Comparison of ENCODE assay signal across 8 mouse cellular contexts in the genomic region with DNA sequence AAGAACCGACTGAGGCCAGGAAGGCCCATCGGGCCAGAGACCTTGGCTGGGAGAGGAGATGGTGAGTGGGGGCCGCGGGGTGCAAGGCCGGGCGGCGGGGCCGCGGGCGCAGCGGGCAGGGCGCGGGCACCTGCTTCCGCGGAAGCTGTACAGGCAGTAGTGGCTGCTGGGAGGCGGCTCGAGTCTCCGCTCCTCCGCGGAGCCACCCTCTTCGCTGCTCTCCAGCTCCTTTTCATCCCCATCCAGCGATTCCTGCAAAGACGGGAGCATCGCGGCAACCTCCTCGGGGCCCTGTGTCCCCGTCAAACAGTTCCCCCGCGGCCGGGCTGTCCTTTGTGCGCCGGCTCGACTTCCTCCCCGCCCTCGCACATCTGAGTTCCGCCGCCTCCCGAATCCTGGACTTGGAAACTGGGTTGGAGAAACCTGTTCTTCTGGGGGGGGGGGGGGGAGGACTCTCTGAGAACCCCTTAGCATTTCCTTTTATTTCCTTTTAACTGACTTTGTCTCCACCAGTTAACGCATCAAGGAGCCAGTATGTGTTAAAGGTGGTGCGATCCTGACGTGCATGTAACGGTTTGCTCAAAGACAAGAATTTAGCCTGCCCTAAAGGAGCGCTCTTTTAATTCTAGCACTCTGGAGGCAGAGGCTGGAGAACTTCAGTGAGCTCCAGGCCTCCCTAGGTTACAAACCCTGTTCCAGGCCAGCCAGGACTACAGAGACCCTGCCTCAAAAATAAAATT. TPM values are rescaled to one million over a fixed set of nuclear protein-coding genes. Genes with fewer than 3 reads are reported as not detected.
DNase-seq lines count a peak whose midpoint lies in the region; ATAC-seq and TF ChIP-seq lines count a peak whose summit lies in the region.

Gene 5730455P16Rik (minus strand): TSS at position 323 of the 740 bp plus-strand sequence.

- H3K27me3 ChIP-seq in embryonic facial prominence, embryonic 13.5 days: no peaks in the 10 kb centered on the region
- no peaks in the 10 kb centered on the region for H3K27me3 ChIP-seq in heart, adult 2 months (ENCODE audit: control insufficient read depth, insufficient read depth, low read length)
- H3K27me3 ChIP-seq in limb, embryonic 14.5 days (ENCODE audit: control insufficient read depth, insufficient read depth, low read length): no peaks in the 10 kb centered on the region
- no peaks in the 10 kb centered on the region for H3K27me3 ChIP-seq in midbrain, embryonic 16.5 days (ENCODE audit: control insufficient read depth, insufficient read depth, low read depth, low read length)
- no peaks in the 10 kb centered on the region for H3K27me3 ChIP-seq in spleen, adult 2 months (ENCODE audit: control insufficient read depth, insufficient read depth, low read length)

- H3K79me2 ChIP-seq in heart, adult 2 months (replicated peaks; ENCODE audit: control insufficient read depth, insufficient read depth, low read length): no peaks in the 10 kb centered on the region

- H3K36me3 ChIP-seq in embryonic facial prominence, embryonic 13.5 days: peaks cover 26% of the 10 kb centered on the region
- peaks cover 5% of the 10 kb centered on the region; the same call in 1 of the 2 replicates for H3K36me3 ChIP-seq in heart, adult 2 months (ENCODE audit: control insufficient read depth, insufficient read depth, low read length)
- H3K36me3 ChIP-seq in limb, embryonic 14.5 days (ENCODE audit: control insufficient read depth, insufficient read depth, low read length): peaks cover 19% of the 10 kb centered on the region
- 0 out of 2 replicates have a peak, but pooled peaks cover 10% of the 10 kb centered on the region for H3K36me3 ChIP-seq in midbrain, embryonic 16.5 days (ENCODE audit: control insufficient read depth, insufficient read depth, low read length)
- H3K36me3 ChIP-seq in spleen, adult 2 months (ENCODE audit: control insufficient read depth, insufficient read depth, low read length): peaks cover 4% of the 10 kb centered on the region; the same call in 1 of the 2 replicates

- intact Hi-C loops in heart, adult 2 months (cut with DNase I): no loop called here

- no peak for TF ChIP-seq CTCF in heart, adult 2 months (IDR thresholded peaks at IDR 0.05)
- TF ChIP-seq CTCF in spleen, adult 2 months (IDR thresholded peaks at IDR 0.05; ENCODE audit: extremely low read depth, insufficient read depth, insufficient read length, insufficient replicate concordance): no peak

- 0 out of 2 replicates have a peak, but pooled peaks have one; percentile 60 for ATAC-seq in embryonic facial prominence, embryonic 13.5 days (ENCODE audit: insufficient number of reproducible peaks, insufficient read depth, low FRiP score, low TSS enrichment, low read depth)
- ATAC-seq in limb, embryonic 14.5 days (ENCODE audit: low FRiP score, low read depth): peak; percentile 87
- peak; percentile 83 for ATAC-seq in midbrain, embryonic 16.5 days

- H3K9me3 ChIP-seq in embryonic facial prominence, embryonic 13.5 days: no peaks in the 10 kb centered on the region
- H3K9me3 ChIP-seq in limb, embryonic 14.5 days (ENCODE audit: control insufficient read depth, low read length): no peaks in the 10 kb centered on the region
- H3K9me3 ChIP-seq in midbrain, embryonic 16.5 days (replicated peaks; ENCODE audit: control insufficient read depth, low read length, poor library complexity, severe bottlenecking): no peaks in the 10 kb centered on the region

- peak; percentile 92 for DNase-seq in A20 (ENCODE audit: low read depth, low spot score)
- peak; percentile 62 to 71 for DNase-seq in adrenal gland, postnatal 4 days (ENCODE audit: low spot score in 2 of 2)
- DNase-seq in heart, adult 2 months: peak; percentile 86 to 89
- peak; percentile 55 to 77 for DNase-seq in kidney, adult 8-10 months
- peak; percentile 71 for DNase-seq in limb, embryonic 14.5 days (ENCODE audit: low spot score)
- peak; percentile 64 to 67 for DNase-seq in spleen, adult 2 months (ENCODE audit: low read depth in 1 of 2, low spot score in 2 of 2)

- 0 out of 2 replicates have a peak, but pooled peaks have one; percentile 48 for TF ChIP-seq EP300 in heart, adult 2 months (IDR thresholded peaks at IDR 0.05; ENCODE audit: insufficient read depth, low read depth, low read length)

- TF ChIP-seq POLR2A in heart, adult 2 months (IDR thresholded peaks at IDR 0.05; ENCODE audit: insufficient read depth, low read depth, low read length): peak; percentile 79
- peak; percentile 46; the same call in 1 of the 2 replicates for TF ChIP-seq POLR2A in limb, embryonic 14.5 days (IDR thresholded peaks at IDR 0.05; ENCODE audit: borderline replicate concordance, extremely low read depth, insufficient read depth, insufficient read length)
- TF ChIP-seq POLR2A in spleen, adult 2 months (IDR thresholded peaks at IDR 0.05; ENCODE audit: low read depth, low read length): peak; percentile 64

- H3K4me1 ChIP-seq in embryonic facial prominence, embryonic 13.5 days: peaks cover 12% of the 10 kb centered on the region
- H3K4me1 ChIP-seq in heart, adult 2 months (ENCODE audit: control insufficient read depth, insufficient read depth, low read length): peaks cover 2% of the 10 kb centered on the region
- 0 out of 2 replicates have a peak, but pooled peaks cover 2% of the 10 kb centered on the region for H3K4me1 ChIP-seq in limb, embryonic 14.5 days (ENCODE audit: control insufficient read depth, insufficient read depth, low read length)
- H3K4me1 ChIP-seq in midbrain, embryonic 16.5 days (ENCODE audit: control insufficient read depth, insufficient read depth, low read length): peaks cover 13% of the 10 kb centered on the region
- H3K4me1 ChIP-seq in spleen, adult 2 months (ENCODE audit: control insufficient read depth, insufficient read depth, insufficient read length): no peaks in the 10 kb centered on the region; the same call in 1 of the 2 replicates

- peak within 1 kb of the TSS; percentile 97 for H3K9ac ChIP-seq in embryonic facial prominence, embryonic 13.5 days
- H3K9ac ChIP-seq in heart, adult 2 months (ENCODE audit: low read depth, low read length): peak within 1 kb of the TSS; percentile 98
- peak within 1 kb of the TSS; percentile 95 for H3K9ac ChIP-seq in limb, embryonic 14.5 days (ENCODE audit: low read depth, low read length, severe bottlenecking)
- peak within 1 kb of the TSS; percentile 100 for H3K9ac ChIP-seq in midbrain, embryonic 16.5 days (ENCODE audit: low read depth, low read length)

- H3K27ac ChIP-seq in embryonic facial prominence, embryonic 13.5 days: peak within 1 kb of the TSS; percentile 86
- peak within 1 kb of the TSS; percentile 90 for H3K27ac ChIP-seq in heart, adult 2 months
- H3K27ac ChIP-seq in limb, embryonic 14.5 days (replicated peaks; ENCODE audit: low read depth, low read length): peak within 1 kb of the TSS; percentile 77
- H3K27ac ChIP-seq in midbrain, embryonic 16.5 days (ENCODE audit: low read length): peak within 1 kb of the TSS; percentile 93
- H3K27ac ChIP-seq in spleen, adult 2 months (ENCODE audit: insufficient read depth, low read length): peak within 1 kb of the TSS; percentile 31

- 1% methylated on average over 43 of the region's 43 CpGs for WGBS in embryonic facial prominence, embryonic 13.5 days
- WGBS in heart, adult 2 months: 1% methylated on average over 42 of the region's 43 CpGs
- 2% methylated on average over 28 of the region's 43 CpGs for WGBS in limb, embryonic 14.5 days
- 1% methylated on average over 29 of the region's 43 CpGs for WGBS in midbrain, embryonic 16.5 days
- WGBS in spleen, adult 2 months: 1% methylated on average over 40 of the region's 43 CpGs

- H3K4me3 ChIP-seq in embryonic facial prominence, embryonic 13.5 days: peak within 1 kb of the TSS; percentile 88
- H3K4me3 ChIP-seq in heart, adult 2 months: peak within 1 kb of the TSS; percentile 94
- H3K4me3 ChIP-seq in limb, embryonic 14.5 days (replicated peaks; ENCODE audit: low read length): peak within 1 kb of the TSS; percentile 90
- H3K4me3 ChIP-seq in midbrain, embryonic 16.5 days (ENCODE audit: low read depth, low read length): peak within 1 kb of the TSS; percentile 87
- peak within 1 kb of the TSS; percentile 71 for H3K4me3 ChIP-seq in spleen, adult 2 months (ENCODE audit: extremely low read depth, insufficient read depth, insufficient read length)

- H3K4me2 ChIP-seq in embryonic facial prominence, embryonic 13.5 days: peak within 1 kb of the TSS; percentile 82
- peak within 1 kb of the TSS; percentile 81 for H3K4me2 ChIP-seq in limb, embryonic 14.5 days (replicated peaks; ENCODE audit: low read depth, low read length, severe bottlenecking)
- H3K4me2 ChIP-seq in midbrain, embryonic 16.5 days (ENCODE audit: low read length): peak within 1 kb of the TSS; percentile 71

RNA-seq across cellular contexts. Expression of gene 5730455P16Rik, which starts in this region (rescaled TPM):
- total RNA-seq in adrenal gland, postnatal 4 days (2021): 10 to 100 TPM; 23.5 to 25.2 TPM
- 25.4 and 28.0 TPM in 2 replicates for polyA plus RNA-seq in embryonic facial prominence, embryonic 13.5 days (2015; fragmentation: Nextera tagmentation; extraction: Ambion mirVana)
- 10 to 100 TPM; 19.2 to 22.8 TPM for total RNA-seq in heart, adult 2 months (2021)
- polyA plus RNA-seq in heart, adult 2 months (2012; rRNA removed): 4.6 and 10.2 TPM in 2 replicates
- polyA plus RNA-seq in limb, embryonic 14.5 days (2012; rRNA removed): 10.0 and 12.7 TPM in 2 replicates
- 21.7 and 22.5 TPM in 2 replicates for polyA plus RNA-seq in limb, embryonic 14.5 days (2014; fragmentation: Nextera tagmentation; extraction: Ambion mirVana)
- polyA plus RNA-seq in midbrain, embryonic 16.5 days (2015; fragmentation: Nextera tagmentation; extraction: Ambion mirVana): 38.1 and 39.4 TPM in 2 replicates
- polyA plus RNA-seq in spleen, adult 2 months (2012; rRNA removed): 3.5 and 4.7 TPM in 2 replicates

Comparison
In these comparisons a context has a peak if more than half of its experiments do, and no peak if none do; other contexts are left out.
1. Peak in every context shown above with its lines: DNase-seq, ATAC-seq, H3K4me3 ChIP-seq and H3K27ac ChIP-seq.
2. H3K27ac ChIP-seq: peak in every context shown above with its lines; median percentile 93 in midbrain, embryonic 16.5 days; 90 in heart, adult 2 months; 86 in embryonic facial prominence, embryonic 13.5 days; 77 in limb, embryonic 14.5 days; 31 in spleen, adult 2 months.